Mouse (Mus musculus) ES-Bruce4 (cell line): ENCODE results near the gene Runx3. TPM values are rescaled to one million over a fixed set of nuclear protein-coding genes. Genes with fewer than 3 reads are reported as not detected.

Source experiments
- H3K27ac ChIP-seq: 2 replicates; pipeline ENCODE4 v1.5.1; 2012; ENCODE audit warnings: low read length, inconsistent platforms; ENCODE audit not compliant: insufficient read depth
- H3K27me3 ChIP-seq: 2 replicates; pipeline ENCODE4 v1.6.1; 2012; ENCODE audit warnings: mild to moderate bottlenecking, low read length, inconsistent platforms; ENCODE audit not compliant: control insufficient read depth, poor library complexity, insufficient read depth, severe bottlenecking
- H3K36me3 ChIP-seq: 2 replicates; pipeline ENCODE4 v1.6.1; 2012; ENCODE audit warnings: inconsistent platforms, mild to moderate bottlenecking, low read length, moderate library complexity; ENCODE audit not compliant: control insufficient read depth, poor library complexity, insufficient read depth, severe bottlenecking
- H3K4me1 ChIP-seq: one replicate; pipeline ENCODE4 v1.8.1; 2011; ENCODE audit warnings: low read length; ENCODE audit not compliant: control insufficient read depth, insufficient read depth
- H3K4me3 ChIP-seq: 2 replicates; pipeline ENCODE4 v1.5.1; 2011; ENCODE audit warnings: low read depth, mild to moderate bottlenecking, low read length
- H3K9ac ChIP-seq: 2 replicates; pipeline ENCODE4 v1.6.1; 2012; ENCODE audit warnings: low read depth, mild to moderate bottlenecking, inconsistent platforms; ENCODE audit not compliant: poor library complexity, severe bottlenecking
- H3K9me3 ChIP-seq: replicated peaks from 2 replicates; pipeline ENCODE4 v1.6.1; 2012; ENCODE audit warnings: mild to moderate bottlenecking, low read length, inconsistent platforms; ENCODE audit not compliant: control insufficient read depth, poor library complexity, insufficient read depth, severe bottlenecking
- CTCF ChIP-seq: IDR thresholded peaks from one replicate; pipeline ENCODE4 v1.8.1; 2011; ENCODE audit warnings: low read depth, low read length
- EP300 ChIP-seq: IDR thresholded peaks from 2 replicates; pipeline ENCODE4 v1.6.1; 2011; ENCODE audit warnings: low read depth, low read length; ENCODE audit not compliant: insufficient read depth
- POLR2A ChIP-seq: IDR thresholded peaks from one replicate; pipeline ENCODE4 v1.8.1; 2011; ENCODE audit warnings: low read length; ENCODE audit not compliant: insufficient read depth
- polyA plus RNA-seq: library from polyadenylated mRNA; stranded (reverse); fragments of >200 nt; gene quantifications from 2 replicates; pipeline ENCODE4 v1.2.4, GENCODE M21; 2011; ENCODE audit warnings: low read depth; ENCODE audit not compliant: missing spikeins, insufficient read depth, insufficient read length

Gene Runx3
- polyA plus RNA-seq, 1 experiment = 0.76 TPM

- no peak for TF ChIP-seq POLR2A
- no peak for TF ChIP-seq EP300
- TF ChIP-seq CTCF = no peak
- Histone ChIP-seq H3K9ac (no peak overlapping the region), H3K27me3 (no peaks in the 10 kb centered on the region), H3K27ac (no peak overlapping the region), H3K4me3 (no peak overlapping the region), H3K9me3 (no peaks in the 10 kb centered on the region), H3K36me3 (no peaks in the 10 kb centered on the region), H3K4me1 (no peaks in the 10 kb centered on the region)
Observed at GRCm38 (mm10) chr4:135117846-135118245, 2.6 kb upstream of the Runx3 start.

- Histone ChIP-seq H3K36me3 (no peaks in the 10 kb centered on the region), H3K4me1 (no peaks in the 10 kb centered on the region), H3K27me3 (no peaks in the 10 kb centered on the region), H3K9ac (no peak overlapping the region), H3K27ac (no peak overlapping the region), H3K9me3 (no peaks in the 10 kb centered on the region), H3K4me3 (no peak overlapping the region)
- TF ChIP-seq CTCF (no peak), POLR2A (no peak), EP300 (no peak)
Observed at GRCm38 (mm10) chr4:135118855-135119474, 1.5 kb upstream of the Runx3 start.

DNA sequence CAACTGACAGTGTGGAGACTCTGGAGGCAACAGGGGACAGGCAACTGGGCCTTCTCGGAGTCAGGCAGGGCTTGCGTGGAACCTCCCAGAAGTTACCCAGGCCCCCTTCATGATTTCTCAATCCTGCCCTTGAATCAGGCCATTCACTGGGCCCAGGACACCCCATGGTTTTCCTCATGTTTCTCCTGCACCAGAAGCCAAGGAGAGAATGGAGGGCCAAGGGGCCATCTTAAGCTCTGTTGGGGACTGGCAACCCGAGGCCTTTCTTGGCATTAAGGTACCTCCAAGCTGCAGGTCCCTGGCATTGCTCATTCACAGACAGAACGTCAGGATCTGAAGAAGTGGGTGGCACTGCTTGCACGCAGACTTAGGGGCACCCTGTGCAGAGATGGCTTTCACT, 3.3 kb downstream of the Runx3 start:
- no peak overlapping the region for H3K27ac ChIP-seq
- H3K36me3 ChIP-seq = no peaks in the 10 kb centered on the region
- H3K4me1 ChIP-seq = no peaks in the 10 kb centered on the region
- no peak for TF ChIP-seq EP300
- TF ChIP-seq CTCF = no peak
- no peak for TF ChIP-seq POLR2A
- no peak overlapping the region for H3K9ac ChIP-seq
- no peak overlapping the region for H3K4me3 ChIP-seq
- no peaks in the 10 kb centered on the region for H3K9me3 ChIP-seq
- no peaks in the 10 kb centered on the region for H3K27me3 ChIP-seq

DNA sequence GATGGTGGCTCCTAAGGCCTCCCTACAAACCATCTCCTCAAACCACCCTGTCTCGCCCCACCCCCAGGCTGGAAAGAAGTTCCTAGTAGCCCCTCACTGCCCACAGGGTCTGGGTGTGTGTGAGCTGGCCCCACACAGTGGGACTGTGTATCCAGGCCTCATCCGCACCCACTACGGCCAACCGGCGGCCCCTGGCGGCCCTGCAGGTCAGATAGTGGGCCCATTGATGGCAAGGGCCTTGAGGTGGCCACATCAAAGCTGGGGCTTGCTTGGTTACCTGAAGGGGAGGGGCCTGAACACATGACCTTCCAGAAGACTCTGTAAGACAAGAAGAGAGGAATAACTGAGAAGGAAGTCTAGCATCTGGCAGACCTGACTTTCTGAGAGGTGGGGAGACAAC, 4.3 kb downstream of the Runx3 start:
- no peak overlapping the region for H3K27ac ChIP-seq
- TF ChIP-seq POLR2A (no peak), EP300 (no peak), CTCF (no peak)

DNA sequence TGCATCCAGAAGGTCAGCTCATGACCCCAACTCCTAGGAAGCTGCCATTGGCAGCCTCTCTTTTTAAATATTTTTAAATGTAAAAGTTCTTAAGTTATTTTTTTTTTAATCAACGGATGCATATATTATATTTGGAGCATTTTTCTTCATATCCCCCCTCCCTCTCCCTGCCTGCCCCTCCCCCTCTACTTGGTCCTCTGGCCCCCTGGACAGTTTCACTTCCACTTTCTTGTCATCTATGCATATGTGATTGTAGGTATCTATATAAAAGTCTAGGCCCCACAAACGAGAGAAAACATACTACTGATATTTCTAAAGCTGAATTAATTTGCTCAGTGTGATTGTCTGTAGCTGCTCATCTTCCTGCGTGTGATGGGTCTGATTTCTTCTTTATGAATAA, 4.7 kb downstream of the Runx3 start:
- Histone ChIP-seq H3K36me3 (no peaks in the 10 kb centered on the region), H3K4me1 (no peaks in the 10 kb centered on the region), H3K27me3 (no peaks in the 10 kb centered on the region), H3K9ac (no peak overlapping the region), H3K27ac (no peak overlapping the region), H3K4me3 (no peak overlapping the region), H3K9me3 (no peaks in the 10 kb centered on the region)
- TF ChIP-seq CTCF = no peak
- no peak for TF ChIP-seq POLR2A
- TF ChIP-seq EP300 = no peak

More for the DNA sequence above, 4.3 kb downstream of the Runx3 start:
- Histone ChIP-seq H3K9ac (no peak overlapping the region), H3K27me3 (no peaks in the 10 kb centered on the region), H3K9me3 (no peaks in the 10 kb centered on the region), H3K4me3 (no peak overlapping the region), H3K4me1 (no peaks in the 10 kb centered on the region), H3K36me3 (no peaks in the 10 kb centered on the region)

DNA sequence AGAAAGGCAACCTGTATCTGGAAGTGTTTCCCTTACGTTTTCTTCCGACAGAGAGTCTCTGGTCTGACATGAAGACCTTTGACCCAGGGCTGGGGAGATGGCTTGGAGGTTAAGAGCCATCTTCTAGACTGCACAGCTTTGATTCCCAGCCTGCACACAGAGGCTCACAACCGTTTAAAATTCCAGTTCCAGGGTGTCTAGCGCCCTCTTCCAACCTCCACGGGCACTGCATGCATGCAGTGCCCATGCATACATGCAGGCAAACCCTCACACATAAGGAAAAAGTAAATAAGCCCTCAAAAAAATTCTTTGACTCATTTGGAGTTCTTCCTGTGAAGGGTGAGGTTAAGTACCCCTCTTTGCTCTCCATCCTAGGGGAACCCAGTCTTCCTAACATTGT, 5.9 kb downstream of the Runx3 start:
- Histone ChIP-seq H3K27me3 (no peaks in the 10 kb centered on the region), H3K9ac (no peak overlapping the region), H3K4me1 (no peaks in the 10 kb centered on the region), H3K36me3 (no peaks in the 10 kb centered on the region), H3K27ac (no peak overlapping the region), H3K4me3 (no peak overlapping the region), H3K9me3 (no peaks in the 10 kb centered on the region)
- no peak for TF ChIP-seq EP300
- peak; percentile 51 for TF ChIP-seq CTCF
